Mouse (Mus musculus): ENCODE data around the gene Padi1. TPM values are rescaled to one million over a fixed set of nuclear protein-coding genes. Genes with fewer than 3 reads are reported as not detected.

The Padi1 gene
- total RNA-seq, 1 experiment = 0.09 TPM

GRCm38 (mm10) chr4:140801364-140801763 is 44.2 kb downstream of the Padi1 start:
- in situ Hi-C loops (cut with MboI; ENCODE audit: low sequenced_read_pairs in 2 of 2, unreplicated experiment in 2 of 2) = no loop called here
- no peak for DNase-seq (ENCODE audit: low read depth, low spot score)
- Histone ChIP-seq H3K4me3 (ENCODE audit: insufficient read depth in 1 of 2, low read depth in 1 of 2, low read length in 2 of 2, poor library complexity in 1 of 2, severe bottlenecking in 1 of 2) (no peak overlapping the region), H3K9ac (ENCODE audit: insufficient read depth, low read depth, low read length, poor library complexity, severe bottlenecking) (no peak overlapping the region), H3K9me3 (ENCODE audit: control insufficient read depth, insufficient read depth, low read depth, low read length) (no peaks in the 10 kb centered on the region), H3K27ac (ENCODE audit: insufficient read depth, low read depth, low read length, poor library complexity, severe bottlenecking) (no peak overlapping the region), H3K36me3 (ENCODE audit: control insufficient read depth, insufficient read depth, low read length, poor library complexity, severe bottlenecking) (no peaks in the 10 kb centered on the region), H3K4me1 (ENCODE audit: control insufficient read depth in 2 of 2, insufficient read depth in 2 of 2, low read length in 2 of 2, poor library complexity in 1 of 2) (no peaks in the 10 kb centered on the region)
- TF ChIP-seq CHD2 (IDR thresholded peaks at IDR 0.05; ENCODE audit: low read depth, low read length) (no peak), MAFK (IDR thresholded peaks at IDR 0.05; ENCODE audit: insufficient read depth, low read depth, low read length) (no peak), HCFC1 (IDR thresholded peaks at IDR 0.05; ENCODE audit: borderline replicate concordance, insufficient read depth, low read length) (no peak), ZC3H11A (IDR thresholded peaks at IDR 0.05; ENCODE audit: borderline replicate concordance, low read depth, low read length) (no peak), ZNF384 (IDR thresholded peaks at IDR 0.05; ENCODE audit: low read depth, low read length) (no peak)

GRCm38 (mm10) chr4:140796786-140797185 is 48.8 kb downstream of the Padi1 start:
- no peak for DNase-seq (ENCODE audit: low read depth, low spot score)
- Histone ChIP-seq H3K4me3 (ENCODE audit: insufficient read depth in 1 of 2, low read depth in 1 of 2, low read length in 2 of 2, poor library complexity in 1 of 2, severe bottlenecking in 1 of 2) (no peak overlapping the region), H3K36me3 (ENCODE audit: control insufficient read depth, insufficient read depth, low read length, poor library complexity, severe bottlenecking) (no peaks in the 10 kb centered on the region), H3K4me1 (ENCODE audit: control insufficient read depth in 2 of 2, insufficient read depth in 2 of 2, low read length in 2 of 2, poor library complexity in 1 of 2) (no peaks in the 10 kb centered on the region), H3K9ac (ENCODE audit: insufficient read depth, low read depth, low read length, poor library complexity, severe bottlenecking) (no peak overlapping the region), H3K9me3 (ENCODE audit: control insufficient read depth, insufficient read depth, low read depth, low read length) (no peaks in the 10 kb centered on the region), H3K27ac (ENCODE audit: insufficient read depth, low read depth, low read length, poor library complexity, severe bottlenecking) (no peak overlapping the region)
- in situ Hi-C loops (cut with MboI; ENCODE audit: low sequenced_read_pairs in 2 of 2, unreplicated experiment in 2 of 2) = no loop called here
- TF ChIP-seq HCFC1 (IDR thresholded peaks at IDR 0.05; ENCODE audit: borderline replicate concordance, insufficient read depth, low read length) (no peak), MAFK (IDR thresholded peaks at IDR 0.05; ENCODE audit: insufficient read depth, low read depth, low read length) (no peak), ZC3H11A (IDR thresholded peaks at IDR 0.05; ENCODE audit: borderline replicate concordance, low read depth, low read length) (no peak), ZNF384 (IDR thresholded peaks at IDR 0.05; ENCODE audit: low read depth, low read length) (no peak), CHD2 (IDR thresholded peaks at IDR 0.05; ENCODE audit: low read depth, low read length) (no peak)

- Histone ChIP-seq H3K9me3 (ENCODE audit: control insufficient read depth, insufficient read depth, low read depth, low read length) (no peaks in the 10 kb centered on the region), H3K4me1 (ENCODE audit: control insufficient read depth in 2 of 2, insufficient read depth in 2 of 2, low read length in 2 of 2, poor library complexity in 1 of 2) (no peaks in the 10 kb centered on the region), H3K36me3 (ENCODE audit: control insufficient read depth, insufficient read depth, low read length, poor library complexity, severe bottlenecking) (no peaks in the 10 kb centered on the region), H3K27ac (ENCODE audit: insufficient read depth, low read depth, low read length, poor library complexity, severe bottlenecking) (no peak overlapping the region), H3K4me3 (ENCODE audit: insufficient read depth in 1 of 2, low read depth in 1 of 2, low read length in 2 of 2, poor library complexity in 1 of 2, severe bottlenecking in 1 of 2) (no peak overlapping the region), H3K9ac (ENCODE audit: insufficient read depth, low read depth, low read length, poor library complexity, severe bottlenecking) (no peak overlapping the region)
- DNase-seq (ENCODE audit: low read depth, low spot score) = no peak
- in situ Hi-C loops (cut with MboI; ENCODE audit: low sequenced_read_pairs in 2 of 2, unreplicated experiment in 2 of 2) = loop anchor here in 1 of 2 experiments (5.0 kb wide), 1 partner anchor 108 kb away; no protein-coding TSS in a partner anchor
- TF ChIP-seq CHD2 (IDR thresholded peaks at IDR 0.05; ENCODE audit: low read depth, low read length) = no peak
- no peak for TF ChIP-seq HCFC1 (IDR thresholded peaks at IDR 0.05; ENCODE audit: borderline replicate concordance, insufficient read depth, low read length)
- no peak for TF ChIP-seq ZNF384 (IDR thresholded peaks at IDR 0.05; ENCODE audit: low read depth, low read length)
- no peak for TF ChIP-seq ZC3H11A (IDR thresholded peaks at IDR 0.05; ENCODE audit: borderline replicate concordance, low read depth, low read length)
- no peak for TF ChIP-seq MAFK (IDR thresholded peaks at IDR 0.05; ENCODE audit: insufficient read depth, low read depth, low read length)
Measured at GRCm38 (mm10) chr4:140794678-140795077, 50.9 kb downstream of the Padi1 start.

GRCm38 (mm10) chr4:140793795-140794194 is 51.8 kb downstream of the Padi1 start:
- Histone ChIP-seq H3K36me3 (ENCODE audit: control insufficient read depth, insufficient read depth, low read length, poor library complexity, severe bottlenecking) (no peaks in the 10 kb centered on the region), H3K9me3 (ENCODE audit: control insufficient read depth, insufficient read depth, low read depth, low read length) (no peaks in the 10 kb centered on the region), H3K9ac (ENCODE audit: insufficient read depth, low read depth, low read length, poor library complexity, severe bottlenecking) (no peak overlapping the region), H3K4me3 (ENCODE audit: insufficient read depth in 1 of 2, low read depth in 1 of 2, low read length in 2 of 2, poor library complexity in 1 of 2, severe bottlenecking in 1 of 2) (no peak overlapping the region), H3K27ac (ENCODE audit: insufficient read depth, low read depth, low read length, poor library complexity, severe bottlenecking) (no peak overlapping the region), H3K4me1 (ENCODE audit: control insufficient read depth in 2 of 2, insufficient read depth in 2 of 2, low read length in 2 of 2, poor library complexity in 1 of 2) (no peaks in the 10 kb centered on the region)
- TF ChIP-seq ZC3H11A (IDR thresholded peaks at IDR 0.05; ENCODE audit: borderline replicate concordance, low read depth, low read length) (no peak), CHD2 (IDR thresholded peaks at IDR 0.05; ENCODE audit: low read depth, low read length) (no peak), ZNF384 (IDR thresholded peaks at IDR 0.05; ENCODE audit: low read depth, low read length) (no peak), HCFC1 (IDR thresholded peaks at IDR 0.05; ENCODE audit: borderline replicate concordance, insufficient read depth, low read length) (no peak)
- in situ Hi-C loops (cut with MboI; ENCODE audit: low sequenced_read_pairs in 2 of 2, unreplicated experiment in 2 of 2) = loop anchor here in 1 of 2 experiments (5.0 kb wide), 1 partner anchor 109 kb away; no protein-coding TSS in a partner anchor
- no peak for DNase-seq (ENCODE audit: low read depth, low spot score)

DNA sequence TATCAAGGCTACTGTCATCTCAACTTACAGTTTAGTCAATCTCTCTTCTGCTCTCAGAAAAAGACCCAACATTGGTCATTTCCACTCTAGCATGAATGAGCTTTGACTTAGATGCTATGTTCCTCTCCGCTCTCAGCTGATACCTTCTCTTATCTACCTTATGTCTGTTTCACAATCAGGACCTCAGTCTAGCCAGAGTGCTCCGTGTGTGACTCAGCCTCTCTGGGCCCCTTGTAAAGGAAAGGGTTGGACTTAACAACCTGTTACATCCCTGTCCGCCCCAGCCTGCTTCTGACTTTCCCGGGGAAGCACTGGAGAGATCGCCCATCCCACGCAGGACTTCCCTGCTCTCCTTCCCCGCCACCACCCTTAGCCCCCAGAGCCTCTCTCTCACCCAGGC is 53.0 kb downstream of the Padi1 start:
- in situ Hi-C loops (cut with MboI; ENCODE audit: low sequenced_read_pairs in 2 of 2, unreplicated experiment in 2 of 2) = loop anchor here in 1 of 2 experiments (5.0 kb wide), 1 partner anchor 110 kb away; no protein-coding TSS in a partner anchor
- no peak for TF ChIP-seq ZC3H11A (IDR thresholded peaks at IDR 0.05; ENCODE audit: borderline replicate concordance, low read depth, low read length)
- no peak for TF ChIP-seq HCFC1 (IDR thresholded peaks at IDR 0.05; ENCODE audit: borderline replicate concordance, insufficient read depth, low read length)
- TF ChIP-seq ZNF384 (IDR thresholded peaks at IDR 0.05; ENCODE audit: low read depth, low read length) = no peak
- TF ChIP-seq MAFK (IDR thresholded peaks at IDR 0.05; ENCODE audit: insufficient read depth, low read depth, low read length) = no peak
- no peak for TF ChIP-seq CHD2 (IDR thresholded peaks at IDR 0.05; ENCODE audit: low read depth, low read length)

More for the DNA sequence above, 53.0 kb downstream of the Padi1 start:
- H3K4me1 ChIP-seq (ENCODE audit: control insufficient read depth in 2 of 2, insufficient read depth in 2 of 2, low read length in 2 of 2, poor library complexity in 1 of 2) = no peaks in the 10 kb centered on the region
- no peak overlapping the region for H3K4me3 ChIP-seq (ENCODE audit: insufficient read depth in 1 of 2, low read depth in 1 of 2, low read length in 2 of 2, poor library complexity in 1 of 2, severe bottlenecking in 1 of 2)
- DNase-seq (ENCODE audit: low read depth, low spot score) = no peak
- no peak overlapping the region for H3K9ac ChIP-seq (ENCODE audit: insufficient read depth, low read depth, low read length, poor library complexity, severe bottlenecking)
- no peaks in the 10 kb centered on the region for H3K9me3 ChIP-seq (ENCODE audit: control insufficient read depth, insufficient read depth, low read depth, low read length)
- no peaks in the 10 kb centered on the region for H3K36me3 ChIP-seq (ENCODE audit: control insufficient read depth, insufficient read depth, low read length, poor library complexity, severe bottlenecking)
- no peak overlapping the region for H3K27ac ChIP-seq (ENCODE audit: insufficient read depth, low read depth, low read length, poor library complexity, severe bottlenecking)
